Mouse (Mus musculus): Measurements from ENCODE around the gene Gbp10.
A peak's percentile ranks its signal among the peaks of the same experiment; 100 is the strongest.

DNA sequence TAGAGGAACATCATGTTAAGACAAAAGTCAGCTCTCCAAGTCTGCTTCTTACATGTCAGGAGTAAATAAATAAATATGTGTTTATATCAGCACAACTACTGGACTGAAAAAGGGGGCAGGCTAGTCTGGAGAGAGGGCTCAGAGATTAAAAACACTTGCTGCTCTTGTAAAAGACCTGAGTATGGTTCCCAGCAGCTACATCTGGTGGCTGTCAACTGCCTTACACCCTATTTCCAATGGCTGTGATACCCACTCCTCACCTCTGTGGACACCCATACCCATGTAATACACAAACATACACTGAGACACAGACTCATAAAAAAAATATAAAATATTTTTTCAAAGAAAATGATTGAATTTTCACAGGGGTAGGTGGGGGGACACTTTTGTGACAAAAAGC, 13.2 kb upstream of the Gbp10 start:
- TF ChIP-seq CTCF (IDR thresholded peaks at IDR 0.05; ENCODE audit: low read depth) (peak; percentile 17; the same call in 1 of the 2 replicates), EP300 (optimal IDR thresholded peaks at IDR 0.05) (no peak)

Measured in stomach, postnatal 0 days (tissue).